ENCODE assay signal across 8 mouse cellular contexts in the genomic region with DNA sequence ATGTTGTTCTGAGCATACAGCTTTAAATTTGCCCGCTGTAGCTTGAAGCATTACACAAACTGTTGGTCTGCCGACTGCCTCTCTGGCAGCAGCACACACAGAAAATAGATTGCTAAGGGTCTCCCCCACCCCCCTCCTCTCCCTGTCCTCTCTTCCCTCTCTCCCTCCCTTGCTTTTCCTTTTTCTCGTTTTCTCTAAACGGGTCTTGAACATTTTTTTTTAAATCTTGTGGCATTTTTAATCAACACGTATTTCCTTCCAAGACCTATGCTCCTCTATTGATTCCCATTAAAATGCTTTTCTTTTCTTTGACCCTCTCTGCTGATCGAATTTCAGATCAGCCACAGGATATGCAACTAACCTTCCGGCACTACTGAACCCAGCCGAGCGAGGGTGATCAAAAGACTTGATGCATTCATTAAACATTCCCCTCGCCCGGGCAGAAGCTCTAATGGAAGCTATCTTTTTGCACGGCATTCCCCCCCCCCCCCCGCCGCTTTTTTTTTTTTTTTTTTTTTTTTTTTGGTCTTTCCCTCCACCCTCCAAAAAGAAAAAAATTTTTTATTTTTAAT.
DNase-seq lines count a peak whose midpoint lies in the region; ATAC-seq and TF ChIP-seq lines count a peak whose summit lies in the region.

No protein-coding gene starts in this region.

- intact Hi-C loops in heart, postnatal 10 days (cut with DNase I) = no loop called here

- no peak for TF ChIP-seq CTCF in lung, adult 2 months (IDR thresholded peaks at IDR 0.05; ENCODE audit: insufficient read depth, low read length)

- peak overlapping the region; percentile 92; the same call in 1 of the 2 replicates for H3K27ac ChIP-seq in ES-E14 (ENCODE audit: insufficient read depth, low read depth, low read length, poor library complexity, severe bottlenecking)

- H3K36me3 ChIP-seq in ES-E14 (ENCODE audit: control insufficient read depth, insufficient read depth, low read length, poor library complexity, severe bottlenecking) = no peaks in the 10 kb centered on the region

- under 1% methylated on average over 14 of the region's 14 CpGs for WGBS in lung, adult 2 months

- H3K9me3 ChIP-seq in ES-E14 (ENCODE audit: control insufficient read depth, insufficient read depth, low read depth, low read length) = no peaks in the 10 kb centered on the region

- H3K9ac ChIP-seq in ES-E14 (ENCODE audit: insufficient read depth, low read depth, low read length, poor library complexity, severe bottlenecking) = peak overlapping the region; percentile 54

- in situ Hi-C loops in ES-E14 (cut with MboI; ENCODE audit: low sequenced_read_pairs in 2 of 2, unreplicated experiment in 2 of 2) = no loop called here

- no peak for ATAC-seq in monocyte, adult 5-6 weeks (replicated peaks; ENCODE audit: insufficient number of reproducible peaks, low FRiP score, low TSS enrichment, poor library complexity, severe bottlenecking)

- peak; percentile 54 for DNase-seq in ES-E14 (ENCODE audit: low read depth, low spot score)
- peak; percentile 31 to 34 for DNase-seq in adrenal gland, adult 18-20 months (ENCODE audit: low spot score in 2 of 2)
- DNase-seq in embryo, embryonic 9.5 days (ENCODE audit: extremely low spot score) = peak; percentile 77
- peak; percentile 56 to 70 for DNase-seq in heart, postnatal 10 days
- DNase-seq in kidney, postnatal 36 days = peak; percentile 57 to 62
- DNase-seq in lung, adult 2 months = peak; percentile 32
- peak; percentile 91 for DNase-seq in retina, postnatal 1 day

- no peaks in the 10 kb centered on the region for H3K4me1 ChIP-seq in ES-E14 (ENCODE audit: control insufficient read depth in 2 of 2, insufficient read depth in 2 of 2, low read length in 2 of 2, poor library complexity in 1 of 2)
- peaks cover 4% of the 10 kb centered on the region; the same call in 1 of the 2 replicates for H3K4me1 ChIP-seq in lung, adult 2 months (ENCODE audit: control insufficient read depth, insufficient read depth, low read length)

- no peak for TF ChIP-seq POLR2A in lung, adult 2 months (IDR thresholded peaks at IDR 0.05; ENCODE audit: borderline replicate concordance, extremely low read depth, low read depth, low read length)

- peak overlapping the region; percentile 84 to 94 for H3K4me3 ChIP-seq in ES-E14 (ENCODE audit: insufficient read depth in 1 of 2, low read depth in 1 of 2, low read length in 2 of 2, poor library complexity in 1 of 2, severe bottlenecking in 1 of 2)
- H3K4me3 ChIP-seq in lung, adult 2 months (replicated peaks; ENCODE audit: extremely low read depth, low read depth, low read length) = peak overlapping the region; percentile 52

TF ChIP-seq in ES-E14, 5 proteins besides CTCF, POLR2A, EP300 and RAD21:
- TF ChIP-seq MAFK (IDR thresholded peaks at IDR 0.05; ENCODE audit: insufficient read depth, low read depth, low read length) (no peak), ZNF384 (IDR thresholded peaks at IDR 0.05; ENCODE audit: low read depth, low read length) (peak; percentile 25; the same call in 1 of the 2 replicates)

Comparison
In these comparisons a context has a peak if more than half of its experiments do, and no peak if none do; other contexts are left out.
1. DNase-seq: peak in every context shown above with its lines; median percentile 91 in retina, postnatal 1 day; 77 in embryo, embryonic 9.5 days; 63 in heart, postnatal 10 days; 60 in kidney, postnatal 36 days; 54 in ES-E14; 32 in adrenal gland, adult 18-20 months; 32 in lung, adult 2 months.